Mouse (Mus musculus): ENCODE results near the gene Pcdh15.
A peak's percentile ranks its signal among the peaks of the same experiment; 100 is the strongest.

Gene Pcdh15

DNA sequence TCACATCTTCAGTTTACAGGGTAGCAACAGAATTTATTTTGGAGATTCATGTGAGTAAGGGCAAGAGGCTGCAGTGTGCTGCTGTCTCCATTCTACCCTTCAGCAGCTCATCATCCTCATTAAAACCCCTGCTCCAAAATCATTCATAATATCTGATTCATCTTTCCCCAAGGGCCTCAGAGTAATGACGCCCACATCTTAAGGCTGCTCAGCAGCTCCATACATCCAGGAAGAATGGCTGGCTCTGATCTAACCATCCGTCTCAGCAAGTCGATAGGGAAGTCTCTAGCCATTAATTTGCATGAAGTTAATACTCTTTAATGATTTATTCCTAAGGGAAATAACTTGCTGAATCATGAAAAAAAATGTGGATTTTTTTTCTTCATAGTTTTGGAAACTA is 839.8 kb downstream of the Pcdh15 start:
- DNase-seq (ENCODE audit: extremely low spot score), result no peak

DNA sequence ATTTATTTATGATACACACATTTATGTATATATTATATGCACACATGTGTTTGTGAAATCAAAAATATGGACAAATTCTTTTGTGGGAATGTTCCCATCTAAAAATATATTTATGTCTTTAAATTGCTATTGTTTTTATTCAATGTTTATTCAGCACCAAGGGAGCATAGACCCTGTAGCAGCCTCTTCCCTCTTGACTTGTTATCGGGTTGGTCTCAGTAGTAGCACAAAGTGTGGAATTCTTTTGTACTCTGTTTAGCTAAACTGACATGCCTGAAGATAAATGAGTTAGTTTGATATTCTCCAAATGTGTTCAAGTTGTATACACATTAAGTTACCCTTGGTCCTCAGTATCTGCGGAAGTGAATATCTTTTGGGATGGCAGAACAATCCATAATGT is 848.7 kb downstream of the Pcdh15 start:
- DNase-seq (ENCODE audit: extremely low spot score), result no peak

DNA sequence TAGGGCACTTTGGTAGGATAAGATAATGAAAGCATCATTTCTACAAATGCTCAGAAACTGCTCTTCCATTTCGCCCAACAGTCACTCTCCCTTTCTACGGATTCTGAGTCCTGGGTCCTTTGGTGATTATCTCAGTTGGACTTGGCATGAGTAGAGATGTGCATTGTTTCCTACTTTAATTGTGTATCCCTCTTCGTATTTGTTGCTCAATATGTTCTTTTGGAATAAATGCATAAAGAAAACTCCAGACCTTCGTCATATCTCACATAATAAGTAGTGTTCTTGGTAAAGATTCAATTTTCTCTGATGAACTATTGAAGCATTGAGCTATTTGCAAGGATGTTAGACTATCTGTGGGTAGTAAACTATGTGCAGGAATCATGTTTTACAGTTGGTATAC is 854.2 kb downstream of the Pcdh15 start:
- DNase-seq (ENCODE audit: extremely low spot score), result no peak

DNA sequence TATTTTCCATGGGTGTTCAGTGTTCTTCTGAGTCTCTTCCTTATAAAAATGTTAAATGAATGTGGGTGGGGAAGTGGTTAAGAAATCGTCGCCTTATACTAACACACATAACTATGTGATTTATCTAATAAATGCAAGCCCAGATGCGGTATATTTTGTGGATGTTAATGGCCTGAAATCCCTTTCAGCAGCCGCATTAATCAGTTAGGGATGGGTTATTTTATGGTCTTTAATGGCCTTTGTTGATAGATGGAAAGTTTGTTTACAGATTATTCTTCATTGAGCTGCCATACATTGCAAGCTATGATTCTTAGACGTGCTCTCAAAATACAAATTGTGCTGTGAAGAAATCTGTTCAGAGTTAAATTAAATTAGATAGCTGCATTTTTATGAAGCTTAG is 884.9 kb downstream of the Pcdh15 start:
- DNase-seq (ENCODE audit: extremely low spot score), result no peak

DNA sequence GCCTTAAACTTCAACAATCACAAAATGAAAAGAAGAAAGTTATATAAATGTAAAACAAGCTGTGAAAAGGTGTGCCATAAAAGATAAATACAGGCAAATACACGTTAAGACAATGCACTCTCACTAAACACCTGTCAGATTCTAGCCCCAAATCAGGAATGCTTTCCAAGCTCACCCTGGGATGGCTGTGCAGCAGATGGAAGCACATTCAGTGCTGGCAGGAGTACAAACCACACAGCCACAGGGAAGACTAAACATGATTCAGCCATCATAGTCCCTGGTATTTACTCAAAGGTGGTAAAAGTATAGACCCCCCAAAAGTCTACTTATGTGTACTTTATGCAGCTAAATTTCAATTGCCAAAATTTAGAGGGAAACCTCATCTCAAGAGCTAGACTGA is 909.7 kb downstream of the Pcdh15 start:
- no peak for DNase-seq (ENCODE audit: extremely low spot score)

DNA sequence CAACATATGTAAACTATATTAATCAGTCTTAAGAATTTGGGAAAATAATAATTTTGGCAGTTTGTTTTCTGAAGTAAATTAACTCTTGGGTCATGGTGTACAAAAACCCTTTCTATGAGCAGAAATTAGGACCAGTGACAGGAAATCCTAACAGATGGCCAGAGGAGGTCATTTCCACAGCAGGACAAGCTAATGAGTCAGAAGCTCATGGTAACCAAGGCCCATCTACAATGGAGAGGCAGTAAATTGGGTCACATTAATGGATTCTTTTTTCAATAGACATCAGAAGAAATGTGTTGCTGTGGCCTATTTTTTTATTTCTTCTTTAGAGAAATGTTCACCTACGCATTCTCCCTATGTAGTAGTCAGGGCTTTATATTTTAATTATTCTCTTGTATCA is 923.9 kb downstream of the Pcdh15 start:
- no peak for DNase-seq (ENCODE audit: extremely low spot score)

DNA sequence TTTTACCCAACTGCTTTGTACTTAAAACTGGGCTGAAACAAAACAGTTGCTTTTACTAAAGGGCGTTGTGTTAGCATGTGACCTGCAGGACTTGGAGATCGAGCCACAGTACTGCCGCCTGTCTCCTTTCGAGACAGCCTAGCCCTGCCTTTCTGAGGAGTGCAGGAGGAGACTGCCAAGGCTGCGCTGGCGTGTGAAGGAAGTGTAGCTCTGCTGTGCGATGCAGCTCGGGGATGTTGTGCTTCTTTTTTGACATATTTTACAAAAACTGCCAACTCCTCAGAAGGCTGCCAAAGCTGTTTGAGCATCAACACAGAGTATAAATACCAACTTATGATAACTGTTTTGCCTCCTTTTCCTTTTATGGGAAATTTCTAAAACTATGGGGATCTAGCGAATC is 953.9 kb downstream of the Pcdh15 start:
- DNase-seq (ENCODE audit: extremely low spot score), result peak; percentile 0

DNA sequence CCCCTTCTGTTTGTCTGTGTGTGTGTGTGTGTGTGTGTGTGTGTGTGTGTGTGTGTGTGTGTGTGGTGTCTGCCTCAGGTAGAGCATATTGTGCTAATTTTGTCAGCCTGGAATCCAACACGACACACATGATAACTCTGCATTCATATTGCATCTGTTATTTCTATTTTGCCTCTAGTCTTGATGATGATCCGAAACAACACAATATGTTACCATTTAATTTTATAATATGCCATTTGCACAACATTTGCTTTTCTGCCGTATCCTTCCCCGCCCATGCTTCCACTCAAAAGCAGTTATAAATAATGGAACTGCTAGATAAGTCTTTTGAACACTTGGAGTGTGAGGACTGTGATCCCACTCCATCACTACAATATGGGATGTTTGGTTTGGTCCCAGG is 987.5 kb downstream of the Pcdh15 start:
- DNase-seq (ENCODE audit: extremely low spot score), result no peak

DNA sequence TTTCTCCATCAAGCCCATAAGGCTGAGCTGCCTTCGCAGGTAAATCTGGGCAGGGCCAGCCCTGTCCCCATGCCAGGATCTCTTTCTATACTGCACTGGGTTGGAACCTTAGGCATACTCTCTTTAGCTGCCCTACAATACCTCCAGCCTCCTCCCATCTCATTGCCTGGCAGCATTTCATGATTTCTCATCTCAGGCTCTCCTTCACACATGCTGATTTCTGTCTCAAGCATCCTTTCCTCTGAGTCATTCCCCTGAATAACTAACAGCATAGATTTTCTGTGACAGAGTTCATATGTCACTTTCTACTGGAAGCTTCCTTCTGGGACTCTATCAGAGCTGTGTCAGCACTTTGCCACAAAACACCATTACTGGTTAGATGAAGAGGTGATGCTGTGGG is 999.2 kb downstream of the Pcdh15 start:
- DNase-seq (ENCODE audit: extremely low spot score), result no peak

DNA sequence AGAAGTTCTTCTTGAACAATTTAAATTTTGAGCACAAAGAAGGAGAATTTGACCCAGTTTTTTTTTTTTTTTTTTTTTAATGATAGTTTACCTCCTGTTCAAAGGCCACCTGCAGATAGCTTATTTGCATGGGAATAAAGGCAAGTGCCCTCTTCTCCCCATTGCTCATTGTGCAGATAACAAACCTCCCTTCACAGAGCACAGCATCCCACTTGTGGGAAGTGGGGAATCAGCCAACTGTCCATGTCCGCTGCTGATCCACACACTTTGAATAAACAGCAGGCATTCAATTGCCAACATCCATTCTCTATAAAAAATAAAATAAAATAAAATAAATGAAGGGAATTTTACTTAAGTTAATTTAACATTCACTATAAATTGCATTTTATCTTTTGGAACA is 1015.0 kb downstream of the Pcdh15 start:
- DNase-seq (ENCODE audit: extremely low spot score), result no peak

DNA sequence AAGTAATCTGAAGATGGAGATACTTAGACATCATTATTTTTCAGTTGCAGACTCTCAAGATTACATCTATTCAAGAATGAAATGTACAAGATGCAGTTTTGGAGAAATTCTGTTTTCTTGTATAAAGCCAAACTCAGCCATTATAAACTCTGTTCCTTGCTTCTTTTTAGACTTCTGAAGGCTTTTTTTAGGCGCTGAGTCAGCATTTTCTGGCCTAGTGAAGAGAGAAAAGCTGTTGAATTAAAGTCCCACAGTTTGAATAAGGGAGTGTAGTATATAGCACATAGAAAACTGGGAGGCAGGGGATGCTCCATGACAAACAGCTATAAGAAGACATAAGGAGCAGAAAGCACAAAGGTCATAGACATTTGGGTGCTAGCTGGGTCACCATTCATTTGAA is 1017.7 kb downstream of the Pcdh15 start:
- DNase-seq (ENCODE audit: extremely low spot score), result no peak

DNA sequence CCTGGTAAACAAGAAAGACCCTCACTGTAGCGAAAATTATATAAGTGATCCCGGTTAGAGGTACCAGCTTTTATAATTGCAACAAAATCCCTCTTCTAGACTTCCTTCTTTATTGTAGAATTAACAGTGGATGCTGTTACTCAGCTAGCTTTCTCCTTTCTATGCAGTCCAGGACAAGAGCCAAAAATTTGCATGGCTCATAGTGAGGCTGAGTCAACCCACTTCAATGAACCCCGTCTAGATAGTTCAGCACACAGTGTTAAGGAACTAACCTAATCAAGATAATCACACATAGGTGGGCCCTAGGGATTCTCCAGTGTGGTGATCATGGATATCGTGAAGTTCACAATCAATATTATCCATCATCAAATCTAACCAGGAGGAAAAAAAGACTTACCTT is 1024.3 kb downstream of the Pcdh15 start:
- DNase-seq (ENCODE audit: extremely low spot score), result no peak

DNA sequence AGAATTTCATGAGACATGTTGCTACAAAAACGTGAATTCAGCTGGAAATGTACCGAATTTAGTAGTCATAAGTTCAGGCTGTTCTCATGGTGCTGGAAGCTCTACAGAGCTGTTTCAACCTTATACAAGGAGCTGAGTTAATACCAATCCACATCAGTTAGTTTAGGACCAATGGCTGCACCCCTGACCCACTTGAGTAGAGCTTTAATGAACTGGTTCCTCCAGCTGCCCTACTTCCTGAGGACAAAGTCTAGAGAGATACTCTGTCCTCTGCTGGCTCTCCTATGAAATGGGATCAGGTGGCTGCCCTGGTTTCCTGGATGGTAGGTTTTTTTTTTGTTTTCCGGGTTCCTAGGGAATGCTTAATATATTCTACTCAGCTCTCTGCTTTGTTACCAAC is 1030.0 kb downstream of the Pcdh15 start:
- no peak for DNase-seq (ENCODE audit: extremely low spot score)

DNA sequence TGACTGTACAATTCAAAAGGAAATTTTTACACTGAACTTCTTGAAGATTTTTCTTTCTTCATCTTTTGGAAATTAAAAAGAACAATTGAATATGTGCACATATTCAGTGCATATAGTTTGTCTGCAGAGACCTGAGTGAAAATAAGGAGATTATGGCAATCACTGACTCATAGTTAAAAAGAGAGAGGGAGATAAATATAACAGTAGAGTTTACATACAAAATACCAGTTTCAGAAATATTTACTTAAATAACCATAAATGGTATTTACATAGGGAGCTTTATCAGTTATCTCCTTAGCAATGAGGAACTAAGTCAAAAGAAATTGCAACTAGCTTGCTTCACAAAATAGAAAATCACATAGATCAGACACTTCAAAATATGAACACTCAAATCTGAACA is 1030.5 kb downstream of the Pcdh15 start:
- DNase-seq (ENCODE audit: extremely low spot score), result no peak

DNA sequence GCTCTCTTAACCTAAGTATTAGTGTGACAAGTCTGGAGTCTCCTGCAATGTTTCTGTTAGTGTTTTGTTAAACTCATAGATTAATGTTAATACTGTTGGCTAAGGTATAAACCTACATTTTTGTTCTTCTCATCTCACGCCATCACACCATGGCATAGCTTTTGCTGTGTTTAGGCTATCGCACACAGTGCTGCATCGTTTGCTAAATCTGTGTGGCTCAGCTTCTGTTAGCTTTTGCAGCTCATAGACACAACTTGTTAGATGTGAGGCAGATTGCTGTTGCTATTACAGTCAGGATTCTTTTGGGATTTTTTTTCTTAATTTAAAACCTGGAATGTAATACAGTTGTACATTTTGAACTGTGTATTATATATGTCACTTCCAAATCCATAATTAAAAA is 1031.7 kb downstream of the Pcdh15 start:
- no peak for DNase-seq (ENCODE audit: extremely low spot score)

DNA sequence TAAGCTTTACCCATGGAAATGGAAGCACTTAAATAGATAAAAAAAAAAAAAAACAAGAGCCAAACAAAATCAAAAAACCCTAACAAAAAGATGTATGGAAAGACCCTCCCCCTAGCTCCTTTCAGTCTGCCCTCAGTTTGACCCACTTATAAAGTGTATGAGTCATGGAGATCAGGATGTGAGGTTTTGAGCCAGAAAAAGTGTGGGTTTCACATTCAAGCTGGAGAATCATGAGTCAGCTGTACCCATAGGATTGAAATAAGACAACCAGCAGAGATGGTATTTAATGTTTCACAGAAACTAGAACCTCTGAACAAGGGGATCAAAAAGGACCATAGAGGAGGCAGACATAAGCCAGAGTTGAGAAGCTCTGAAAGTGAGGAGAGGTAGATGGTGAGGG is 1048.8 kb downstream of the Pcdh15 start:
- DNase-seq (ENCODE audit: extremely low spot score), result no peak

DNA sequence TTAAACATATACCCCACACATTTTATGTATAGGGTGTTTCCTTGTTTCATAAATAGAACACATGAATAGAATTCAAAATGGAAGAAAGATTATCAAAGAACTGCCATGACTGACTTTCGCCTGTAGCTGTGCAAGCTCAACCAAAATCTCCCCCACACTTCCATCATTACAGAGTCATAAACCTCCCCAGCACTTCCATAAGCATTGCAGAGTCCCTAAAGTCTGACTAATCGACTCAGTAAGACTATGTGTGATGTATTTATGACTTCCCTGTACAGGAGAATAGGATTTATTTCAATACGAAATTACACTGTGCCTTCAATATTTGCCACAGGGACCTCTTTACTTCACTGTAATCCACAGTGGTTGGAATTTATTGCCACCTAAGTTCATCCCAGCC is 1082.8 kb downstream of the Pcdh15 start:
- no peak for DNase-seq (ENCODE audit: extremely low spot score)

DNA sequence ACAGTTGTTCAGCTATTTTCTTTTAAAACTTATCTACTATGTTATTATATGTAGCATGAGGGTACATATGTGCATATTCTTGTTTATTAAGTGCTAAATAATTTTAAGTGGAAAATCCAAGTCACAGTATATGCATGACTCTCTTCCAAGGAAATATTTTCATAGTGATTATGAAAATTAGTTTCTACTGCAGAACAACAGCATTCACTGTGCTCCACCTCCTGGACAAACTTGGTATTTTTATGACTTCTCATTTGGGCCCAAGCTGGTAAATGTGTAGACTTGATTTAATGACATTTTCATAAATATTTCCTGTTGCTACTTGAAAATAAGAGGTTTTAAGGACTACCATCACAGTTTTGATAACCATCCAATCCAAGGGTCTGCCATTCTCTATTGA is 1104.5 kb downstream of the Pcdh15 start:
- peak; percentile 12 for DNase-seq (ENCODE audit: extremely low spot score)

DNA sequence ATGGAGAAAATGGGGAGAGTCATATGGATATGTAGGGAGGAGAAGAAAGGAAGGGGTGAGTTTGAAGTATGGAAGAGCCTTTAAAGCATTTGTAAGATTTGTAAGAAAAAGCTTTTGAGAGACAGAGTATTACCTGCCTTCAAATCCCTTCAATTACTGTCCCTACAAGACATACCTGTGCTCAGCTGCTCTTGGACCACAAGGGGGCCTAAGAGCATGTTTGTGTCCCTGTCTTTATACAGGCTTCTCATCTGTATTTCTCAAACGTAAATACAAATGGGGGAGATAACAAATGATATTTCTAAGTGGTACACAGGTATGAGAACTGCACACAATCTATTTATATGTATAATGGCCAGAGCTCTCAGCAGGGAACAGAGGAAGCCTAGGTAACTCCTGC is 1118.1 kb downstream of the Pcdh15 start:
- no peak for DNase-seq (ENCODE audit: extremely low spot score)

DNA sequence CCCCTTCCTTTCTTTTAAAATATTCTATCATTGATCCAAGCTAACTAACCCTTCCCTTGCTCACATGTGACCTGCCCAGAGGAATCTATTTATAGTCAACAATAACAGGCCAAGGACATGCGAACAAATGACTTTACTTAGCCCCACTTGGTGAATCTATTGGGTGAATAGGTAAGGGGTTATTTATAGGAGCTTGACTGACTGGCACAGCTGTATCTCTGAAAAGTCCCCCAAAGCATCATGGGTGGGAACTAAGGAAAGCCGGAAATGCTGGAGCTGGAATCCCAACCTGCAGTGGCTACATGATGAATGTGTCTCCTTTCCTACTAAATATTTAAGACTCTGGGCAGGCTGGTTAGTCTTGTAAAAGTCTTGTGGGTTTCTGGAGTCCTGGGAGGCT is 1121.3 kb downstream of the Pcdh15 start:
- DNase-seq (ENCODE audit: extremely low spot score), result no peak

DNA sequence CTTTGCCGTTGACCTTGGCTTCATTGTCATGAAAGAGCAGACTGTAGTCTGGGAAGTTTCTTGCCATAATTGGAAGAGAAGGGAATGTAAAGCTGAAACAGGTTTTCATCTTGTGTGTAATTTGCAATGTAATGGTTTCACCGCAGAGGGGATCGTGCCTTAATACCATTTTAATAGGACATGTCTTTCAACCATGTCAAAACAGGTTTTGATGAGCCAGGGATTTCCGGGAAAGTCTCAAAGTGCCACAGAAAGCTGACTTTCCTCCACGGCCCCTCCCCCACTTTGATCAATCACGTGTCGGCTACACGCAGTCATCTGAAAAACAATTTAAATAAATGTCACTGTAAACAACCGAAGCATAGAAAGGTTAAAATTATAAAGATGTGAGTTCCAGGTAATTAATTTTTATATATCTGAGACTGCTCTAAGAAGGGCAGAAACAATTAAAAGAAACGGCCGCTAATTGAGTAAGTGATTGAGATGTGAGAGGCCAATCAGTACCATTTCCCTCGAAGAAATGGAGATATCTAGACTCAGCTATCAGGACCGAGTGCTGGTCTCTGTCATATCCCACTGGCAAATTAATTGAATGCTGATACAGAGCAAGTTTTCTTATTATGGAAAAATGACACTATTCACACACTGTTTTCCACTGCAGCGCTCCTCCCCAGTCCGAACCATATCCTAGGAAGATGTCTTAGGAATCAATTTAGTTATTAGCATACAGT is 1158.7 kb downstream of the Pcdh15 start:
- DNase-seq (ENCODE audit: extremely low spot score), result no peak

DNA sequence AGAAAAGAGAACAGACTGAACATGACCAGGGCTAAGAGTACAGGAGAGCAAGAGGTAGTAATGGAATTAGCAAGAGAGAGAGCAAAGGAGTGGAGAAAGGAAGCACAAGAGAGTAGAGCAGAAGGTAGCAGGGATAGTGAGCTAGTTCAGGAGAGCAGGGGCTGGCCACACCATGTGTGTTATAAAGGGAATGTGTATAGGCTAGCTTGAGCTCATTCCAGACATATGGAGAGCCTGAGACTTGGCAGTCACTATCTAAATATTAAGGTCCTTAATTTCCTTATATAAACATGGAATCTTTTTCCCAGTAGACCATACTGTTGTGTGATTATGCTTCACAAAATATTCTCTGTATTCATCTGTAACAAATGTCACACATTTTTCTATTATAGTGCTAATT is 1159.5 kb downstream of the Pcdh15 start:
- no peak for DNase-seq (ENCODE audit: extremely low spot score)

DNA sequence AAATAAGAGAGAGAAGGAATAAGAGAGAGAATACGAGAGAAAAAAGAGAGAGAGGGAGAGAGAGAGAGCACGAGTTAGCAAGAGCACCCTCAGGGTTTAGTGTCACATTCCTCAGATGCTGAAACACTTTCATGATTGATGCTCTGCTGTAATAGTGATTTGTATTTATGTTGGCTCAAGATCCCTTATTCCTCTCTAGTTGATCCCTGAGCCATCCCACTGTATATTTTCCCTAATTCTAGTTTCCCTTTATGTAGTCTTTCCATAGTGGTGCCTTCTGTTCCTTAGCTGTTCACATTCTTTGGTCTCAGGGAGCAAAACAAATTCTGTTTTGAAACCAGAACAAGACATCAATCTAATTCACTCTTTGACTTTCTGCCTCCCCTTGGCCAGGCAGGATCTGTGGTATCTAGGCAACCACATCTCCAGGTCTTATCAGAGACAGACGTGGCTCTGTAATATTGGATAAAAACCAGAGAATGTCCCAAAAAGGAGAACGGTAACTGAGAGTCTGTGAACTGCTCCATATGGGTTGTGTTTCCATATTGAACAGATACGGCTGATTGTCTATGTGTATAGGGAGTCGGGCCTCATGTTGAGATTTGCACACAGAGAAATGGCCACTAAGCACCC is 1170.6 kb downstream of the Pcdh15 start:
- DNase-seq (ENCODE audit: extremely low spot score), result no peak

DNA sequence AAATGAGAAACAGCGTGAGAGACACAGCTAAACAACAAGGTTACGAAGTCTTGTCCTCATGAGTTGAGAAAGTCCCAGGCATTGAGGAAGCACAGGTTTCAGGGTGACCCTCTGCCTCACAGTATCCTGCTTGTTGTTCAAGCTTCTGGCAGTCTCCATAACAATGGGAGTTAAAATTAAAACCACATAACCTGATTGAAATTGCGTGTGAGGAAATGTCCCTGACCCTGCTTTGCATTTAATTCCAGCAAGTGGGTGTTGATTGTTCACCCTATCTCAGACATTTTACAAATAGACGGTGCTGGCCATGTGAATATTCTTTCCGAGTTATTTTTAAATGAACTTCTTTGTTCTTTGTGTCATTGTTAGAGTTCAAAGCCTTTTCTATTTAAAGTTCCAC is 1171.8 kb downstream of the Pcdh15 start:
- no peak for DNase-seq (ENCODE audit: extremely low spot score)
